Mouse (Mus musculus) layer of hippocampus, adult 6 months (tissue): ENCODE measurements around the gene Golim4. TPM values are rescaled to one million over a fixed set of nuclear protein-coding genes. Genes with fewer than 3 reads are reported as not detected.

Experiments
- long read RNA-seq, 2 experiments: library from polyadenylated mRNA; unstranded; transcript quantifications; one replicate each; pipeline ENCODE4 v2.0.0; 2019 to 2020
- polyA plus RNA-seq: library from polyadenylated mRNA; unstranded; fragments of <200 nt; fragmentation: Nextera tagmentation; gene quantifications from 2 replicates; pipeline ENCODE4 v1.2.3, GENCODE M21; 2021

Gene Golim4
- 5.4 and 9.6 TPM in 2 replicates for polyA plus RNA-seq
- long read RNA-seq, experiment 1, full-length matches to known transcripts = 9 of 20 reads
- long read RNA-seq, experiment 1, partial matches to known transcripts = 9 of 20 reads
- long read RNA-seq, experiment 1, other reads (novel, unspliced or antisense) = 2 of 20 reads
- long read RNA-seq, experiment 2, full-length matches to known transcripts = 71 of 86 reads
- long read RNA-seq, experiment 2, partial matches to known transcripts = 6 of 86 reads
- long read RNA-seq, experiment 2, other reads (novel, unspliced or antisense) = 9 of 86 reads

GRCm38 (mm10) chr3:75956551-75957302 is at the start of gene Golim4:
TSS of gene Golim4 (minus strand) at chr3:75956949.

Other genes with a start within 250 kb of the Golim4 start
- not detected in 2 replicates for gene Gm29133, start 208.8 kb downstream of the Golim4 start, polyA plus RNA-seq
- gene Fstl5, start 117.3 kb upstream of the Golim4 start, polyA plus RNA-seq = 8.4 and 8.8 TPM in 2 replicates